Mouse (Mus musculus) MEL (cell line): ENCODE results near the gene Pias3. TPM values are rescaled to one million over a fixed set of nuclear protein-coding genes. Genes with fewer than 3 reads are reported as not detected.

Source experiments
- DNase-seq: peaks from one replicate; pipeline ENCODE4 v3.0.0; 2011; ENCODE audit warnings: low read depth, low spot score
- H3K27ac ChIP-seq: 2 replicates; pipeline ENCODE4 v1.5.1; 2012; ENCODE audit warnings: low read depth, mild to moderate bottlenecking, control low read depth, low read length, moderate library complexity; ENCODE audit not compliant: control insufficient read depth
- H3K27me3 ChIP-seq, 2 experiments: fragments of 150-350 bp in 1 of 2; sonication (generic) in 1 of 2; 2 replicates each; pipeline ENCODE4 v1.6.1; 2012; ENCODE audit warnings: low read length in 2 of 2, mild to moderate bottlenecking in 2 of 2, improper control_type of control experiment in 1 of 2, moderate library complexity in 1 of 2; ENCODE audit not compliant: insufficient read depth in 2 of 2, control insufficient read depth in 1 of 2
- H3K36me3 ChIP-seq, 2 experiments: 2 replicates each; pipeline ENCODE4 v1.6.1; 2012 to 2014; ENCODE audit warnings: low read length in 2 of 2, improper control_type of control experiment in 1 of 2, inconsistent platforms in 1 of 2, mild to moderate bottlenecking in 1 of 2; ENCODE audit not compliant: insufficient read depth in 2 of 2, control insufficient read depth in 1 of 2
- H3K4me1 ChIP-seq, 2 experiments: fragments of 150-350 bp in 1 of 2; sonication (generic) in 1 of 2; 2 replicates each; pipeline ENCODE4 v1.6.1; 2012; ENCODE audit warnings: low read length in 2 of 2, improper control_type of control experiment in 1 of 2, mild to moderate bottlenecking in 1 of 2; ENCODE audit not compliant: insufficient read depth in 2 of 2, control insufficient read depth in 1 of 2
- H3K4me3 ChIP-seq, 2 experiments: fragments of 150-350 bp in 1 of 2; sonication (generic) in 1 of 2; 2 replicates each; pipeline ENCODE4 v1.5.1; 2012; ENCODE audit warnings: low read depth in 2 of 2, low read length in 2 of 2, mild to moderate bottlenecking in 2 of 2, moderate library complexity in 2 of 2, control low read depth in 1 of 2, improper control_type of control experiment in 1 of 2; ENCODE audit not compliant: control insufficient read depth in 1 of 2, insufficient read depth in 1 of 2
- H3K79me2 ChIP-seq: 2 replicates; pipeline ENCODE4 v1.6.1; 2012; ENCODE audit warnings: mild to moderate bottlenecking, low read length, moderate library complexity; ENCODE audit not compliant: control insufficient read depth, poor library complexity, insufficient read depth
- H3K9ac ChIP-seq: 2 replicates; pipeline ENCODE4 v1.6.1; 2012; ENCODE audit warnings: low read depth, mild to moderate bottlenecking, control low read depth, low read length, moderate library complexity; ENCODE audit not compliant: control insufficient read depth, poor library complexity, severe bottlenecking
- H3K9me3 ChIP-seq: fragments of 150-350 bp; sonication (generic); replicated peaks from 2 replicates; pipeline ENCODE4 v1.6.1; 2012; ENCODE audit warnings: mild to moderate bottlenecking, low read length, improper control_type of control experiment, moderate library complexity; ENCODE audit not compliant: insufficient read depth
- CHD2 ChIP-seq: IDR thresholded peaks from 2 replicates; pipeline ENCODE4 v1.6.1; 2011; ENCODE audit warnings: low read length, improper control_type of control experiment
- CTCF ChIP-seq, 3 experiments: IDR thresholded peaks in 2 of 3; conservative IDR thresholded peaks in 1 of 3; 2 replicates each; pipeline ENCODE4 v1.5.1; 2011 to 2012; ENCODE audit warnings: low read length in 3 of 3, low read depth in 2 of 3, mild to moderate bottlenecking in 2 of 3, improper control_type of control experiment in 1 of 3, inconsistent platforms in 1 of 3, mixed read lengths in 1 of 3, moderate library complexity in 1 of 3; ENCODE audit not compliant: control insufficient read depth in 1 of 3, insufficient read depth in 1 of 3, poor library complexity in 1 of 3, severe bottlenecking in 1 of 3
- E2F4 ChIP-seq: IDR thresholded peaks from 2 replicates; pipeline ENCODE4 v1.6.1; 2011; ENCODE audit warnings: low read depth, low read length, improper control_type of control experiment, borderline replicate concordance
- ELF1 ChIP-seq: IDR thresholded peaks from 2 replicates; pipeline ENCODE4 v1.6.1; 2014; ENCODE audit warnings: low read depth, mild to moderate bottlenecking, inconsistent platforms, low read length, improper control_type of control experiment, moderate library complexity
- EP300 ChIP-seq, 2 experiments: IDR thresholded peaks; 2 replicates each; pipeline ENCODE4 v1.6.1; 2011; ENCODE audit warnings: improper control_type of control experiment in 2 of 2, low read length in 2 of 2, low read depth in 1 of 2, mild to moderate bottlenecking in 1 of 2
- ETS1 ChIP-seq: IDR thresholded peaks from 2 replicates; pipeline ENCODE4 v1.6.1; 2012; ENCODE audit warnings: low read depth, mild to moderate bottlenecking, inconsistent platforms, low read length, improper control_type of control experiment, moderate library complexity
- GATA1 ChIP-seq: IDR thresholded peaks from 2 replicates; pipeline ENCODE4 v1.6.1; 2011; ENCODE audit warnings: low read depth, low read length, improper control_type of control experiment
- HCFC1 ChIP-seq: IDR thresholded peaks from 2 replicates; pipeline ENCODE4 v1.6.1; 2012; ENCODE audit warnings: low read depth, mild to moderate bottlenecking, inconsistent platforms, low read length, improper control_type of control experiment, moderate library complexity
- KAT2A ChIP-seq: conservative IDR thresholded peaks from 2 replicates; pipeline ENCODE4 v1.6.1; 2012; ENCODE audit warnings: low read depth, low read length, improper control_type of control experiment, inconsistent platforms
- MAX ChIP-seq: IDR thresholded peaks from 2 replicates; pipeline ENCODE4 v1.6.1; 2011; ENCODE audit warnings: low read length, improper control_type of control experiment
- MAZ ChIP-seq: IDR thresholded peaks from 2 replicates; pipeline ENCODE4 v1.6.1; 2012; ENCODE audit warnings: low read depth, mild to moderate bottlenecking, inconsistent platforms, low read length, improper control_type of control experiment
- MXI1 ChIP-seq: IDR thresholded peaks from 2 replicates; pipeline ENCODE4 v1.6.1; 2011; ENCODE audit warnings: mild to moderate bottlenecking, low read depth, low read length, improper control_type of control experiment
- MYB ChIP-seq: IDR thresholded peaks from 2 replicates; pipeline ENCODE4 v1.6.1; 2011; ENCODE audit warnings: mild to moderate bottlenecking, low read depth, low read length, improper control_type of control experiment
- MYC ChIP-seq: IDR thresholded peaks from 2 replicates; pipeline ENCODE4 v1.6.1; 2011; ENCODE audit warnings: low read depth, mild to moderate bottlenecking, low read length, improper control_type of control experiment, moderate library complexity
- NELFE ChIP-seq: IDR thresholded peaks from 2 replicates; pipeline ENCODE4 v1.6.1; 2011; ENCODE audit warnings: low read depth, low read length, improper control_type of control experiment
- NRF1 ChIP-seq: IDR thresholded peaks from 2 replicates; pipeline ENCODE4 v1.6.1; 2014; ENCODE audit warnings: low read depth, mild to moderate bottlenecking, inconsistent platforms, low read length, improper control_type of control experiment, moderate library complexity; ENCODE audit not compliant: poor library complexity, insufficient read depth, severe bottlenecking
- POLR2A ChIP-seq, 2 experiments: IDR thresholded peaks; 2 replicates each; pipeline ENCODE4 v1.6.1; 2011 to 2012; ENCODE audit warnings: low read length in 2 of 2, mild to moderate bottlenecking in 2 of 2, control low read depth in 1 of 2, improper control_type of control experiment in 1 of 2, low read depth in 1 of 2, moderate library complexity in 1 of 2; ENCODE audit not compliant: control insufficient read depth in 1 of 2, insufficient read depth in 1 of 2, poor library complexity in 1 of 2
- POLR2AphosphoS2 ChIP-seq: IDR thresholded peaks from 2 replicates; pipeline ENCODE4 v1.6.1; 2011; ENCODE audit warnings: low read length, improper control_type of control experiment
- POLR2AphosphoS5 ChIP-seq: IDR thresholded peaks from 2 replicates; pipeline ENCODE4 v1.6.1; 2012; ENCODE audit warnings: low read depth, borderline replicate concordance, mild to moderate bottlenecking, inconsistent platforms, low read length, moderate library complexity, mixed read lengths
- RAD21 ChIP-seq: IDR thresholded peaks from 2 replicates; pipeline ENCODE4 v1.6.1; 2011; ENCODE audit warnings: mild to moderate bottlenecking, low read depth, low read length, improper control_type of control experiment
- RCOR1 ChIP-seq: IDR thresholded peaks from 2 replicates; pipeline ENCODE4 v1.6.1; 2012; ENCODE audit warnings: low read depth, mild to moderate bottlenecking, inconsistent platforms, low read length, improper control_type of control experiment
- SIN3A ChIP-seq: IDR thresholded peaks from 2 replicates; pipeline ENCODE4 v1.6.1; 2012; ENCODE audit warnings: low read length, improper control_type of control experiment, inconsistent platforms
- ZC3H11A ChIP-seq: IDR thresholded peaks from 2 replicates; pipeline ENCODE4 v1.6.1; 2012; ENCODE audit warnings: low read depth, mild to moderate bottlenecking, inconsistent platforms, low read length, improper control_type of control experiment
- ZKSCAN1 ChIP-seq: IDR thresholded peaks from 2 replicates; pipeline ENCODE4 v1.6.1; 2012; ENCODE audit warnings: low read depth, mild to moderate bottlenecking, inconsistent platforms, low read length, improper control_type of control experiment, moderate library complexity
- ZMIZ1 ChIP-seq: IDR thresholded peaks from 2 replicates; pipeline ENCODE4 v1.6.1; 2012; ENCODE audit warnings: low read depth, mild to moderate bottlenecking, inconsistent platforms, low read length, improper control_type of control experiment, moderate library complexity
- polyA plus RNA-seq, 2 experiments: library from polyadenylated mRNA; stranded (reverse) in 1 of 2; unstranded in 1 of 2; fragments of >175 nt in 1 of 2; fragments of >200 nt in 1 of 2; gene quantifications; 2 replicates each; pipeline versions ENCODE4 v1.2.1 to v1.2.4; 2012; ENCODE audit warnings: low replicate concordance in 2 of 2, low read depth in 1 of 2; ENCODE audit not compliant: insufficient read length in 2 of 2, insufficient read depth in 1 of 2, missing spikeins in 1 of 2
- total RNA-seq: library from RNA; depleted of rRNA; stranded (reverse); fragments of 300-350 nt; gene quantifications from 2 replicates; pipeline ENCODE4 v1.2.3, GENCODE M21; 2012

Gene Pias3
- total and polyA plus RNA-seq, 3 experiments, result 5.9 to 26.8 TPM; not detected in 1

DNA sequence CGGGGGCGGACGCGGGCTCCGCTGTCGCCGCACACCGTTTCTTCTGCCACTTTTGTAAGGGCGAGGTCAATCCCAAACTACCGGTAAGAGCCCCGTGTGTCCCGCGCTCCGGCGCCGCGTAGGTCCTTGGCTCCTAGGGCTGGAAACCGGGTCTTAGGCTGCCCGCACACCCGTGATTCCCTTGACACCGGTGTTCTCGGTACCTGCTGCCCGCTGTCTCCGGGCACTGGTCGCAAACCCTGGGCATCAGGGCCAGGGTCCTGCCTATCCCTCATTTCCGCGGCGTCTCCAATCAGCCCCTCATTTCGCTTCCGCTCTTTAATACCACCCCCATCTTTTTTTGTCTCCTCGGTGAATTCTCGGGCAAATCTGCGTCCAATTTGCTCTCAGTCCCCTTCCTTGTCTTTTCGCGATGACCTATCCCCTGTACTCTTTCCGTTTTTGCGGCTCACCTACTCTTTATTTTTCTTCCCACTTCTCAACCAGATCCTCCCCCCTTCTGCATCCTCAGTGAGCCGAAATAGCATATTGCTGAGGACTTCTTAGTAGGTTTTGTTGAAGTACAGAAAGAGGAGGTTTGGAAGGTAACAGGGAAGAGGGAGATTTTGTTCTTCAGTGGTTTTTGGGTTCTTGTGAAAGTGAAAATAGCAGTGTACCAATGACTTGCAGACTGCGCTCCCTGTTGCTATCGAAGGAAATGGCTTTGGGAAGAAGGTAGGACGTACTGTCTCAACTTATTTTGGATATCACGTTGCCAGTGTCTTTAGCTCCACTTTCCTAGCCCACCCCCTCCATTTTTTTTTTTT lies 31.8 kb downstream of the Pias3 start (continued):
- peak; percentile 45; the same call in 1 of the 2 replicates for TF ChIP-seq MAX
- 0 out of 4 replicates have a peak, but pooled peaks of 1 of the 2 experiments have one; percentile 34 for TF ChIP-seq POLR2A (IDR thresholded peaks at IDR 0.05; ENCODE audit: control insufficient read depth in 1 of 2, insufficient read depth in 1 of 2, low read depth in 1 of 2, low read length in 2 of 2, poor library complexity in 1 of 2)
- TF ChIP-seq MXI1, result peak; percentile 29; the same call in 1 of the 2 replicates
- TF ChIP-seq NRF1, result no peak
- TF ChIP-seq NELFE, result no peak
- TF ChIP-seq POLR2AphosphoS2, result no peak
- TF ChIP-seq CHD2, result no peak; the same call in 1 of the 2 replicates
- TF ChIP-seq RAD21, result no peak

DNA sequence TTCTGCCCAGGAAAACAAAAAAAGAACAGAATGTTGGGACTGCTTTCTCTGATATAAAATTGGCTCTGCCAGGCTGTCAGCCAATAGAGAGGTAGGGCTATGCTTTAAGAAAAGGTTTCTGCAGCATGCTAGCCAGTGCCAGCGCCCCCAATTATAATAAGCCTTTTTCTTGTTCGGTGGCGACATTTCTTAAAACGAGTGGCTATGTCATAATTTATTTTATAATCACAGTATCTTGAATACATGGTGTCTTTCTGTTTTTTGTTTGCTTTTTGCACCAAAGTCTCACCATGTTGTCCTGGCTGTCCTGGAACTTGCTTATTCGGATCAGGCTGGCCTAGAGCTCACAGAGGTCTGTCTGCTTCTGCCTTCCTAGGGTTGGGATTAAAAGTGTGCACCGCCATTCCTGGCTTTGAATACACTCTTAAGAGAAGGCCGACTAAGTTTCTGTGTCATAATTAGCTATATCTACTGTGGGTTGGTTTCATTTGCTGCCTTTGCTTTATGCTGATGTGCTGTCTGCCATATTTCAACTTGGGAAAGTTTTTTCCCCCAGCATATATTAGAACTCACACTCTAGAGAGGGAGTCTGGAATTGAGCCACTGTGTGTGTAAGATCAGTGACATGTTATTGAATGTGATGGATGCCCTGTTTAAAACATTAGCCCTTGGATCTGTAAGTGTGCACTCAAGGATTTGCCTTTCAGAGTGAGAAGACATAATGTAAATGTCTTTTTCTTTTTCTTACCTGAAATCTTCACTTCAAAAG lies 32.6 kb downstream of the Pias3 start:
- no peak for DNase-seq
- H3K9me3 ChIP-seq, result no peaks in the 10 kb centered on the region
- no peaks in the 10 kb centered on the region for H3K27me3 ChIP-seq
- H3K4me1 ChIP-seq, result peaks cover 5 to 19% of the 10 kb centered on the region in 2 experiments
- peak in 1 of 3 experiments; percentile 2; a peak in 1 of 6 replicates for TF ChIP-seq CTCF (IDR thresholded peaks at IDR 0.05 in 2 of 3, conservative IDR thresholded peaks at IDR 0.05 in 1 of 3; ENCODE audit: control insufficient read depth in 1 of 3, insufficient read depth in 1 of 3, low read depth in 2 of 3, low read length in 3 of 3, poor library complexity in 1 of 3, severe bottlenecking in 1 of 3)
- TF ChIP-seq ZC3H11A, result no peak
- TF ChIP-seq NRF1, result no peak
- TF ChIP-seq MXI1, result peak; percentile 65; the same call in 1 of the 2 replicates
- H3K9ac ChIP-seq, result peak overlapping the region; percentile 85
- H3K36me3 ChIP-seq, result peaks cover 0 to 22% of the 10 kb centered on the region in 2 experiments; a peak in 2 of 4 replicates
- peaks cover 57% of the 10 kb centered on the region for H3K79me2 ChIP-seq
- H3K27ac ChIP-seq, result peak overlapping the region; percentile 77
- peak overlapping the region; percentile 95 to 97 for H3K4me3 ChIP-seq

DNA sequence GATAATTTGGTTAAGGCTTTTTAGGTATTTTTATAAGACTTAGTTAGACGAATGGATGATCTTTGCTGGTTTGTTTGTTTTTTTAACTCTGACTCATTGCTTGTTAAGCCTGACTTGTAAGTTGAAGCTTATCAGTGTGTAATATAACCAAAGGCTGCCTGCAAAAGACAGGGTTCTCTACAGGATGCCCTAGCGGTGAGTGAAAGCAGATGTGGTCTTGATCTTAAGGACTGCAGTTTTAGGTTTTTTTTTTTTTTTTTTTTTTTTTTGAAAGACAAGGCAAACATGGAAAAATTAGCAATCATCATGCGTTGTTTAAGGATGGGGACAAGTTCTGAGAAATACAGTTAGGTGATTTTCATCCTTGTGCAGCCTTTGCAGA lies 33.2 kb downstream of the Pias3 start:
- Histone ChIP-seq H3K79me2 (peaks cover 57% of the 10 kb centered on the region), H3K36me3 (peaks cover 0 to 24% of the 10 kb centered on the region in 2 experiments; a peak in 2 of 4 replicates), H3K9me3 (no peaks in the 10 kb centered on the region), H3K27ac (no peak overlapping the region), H3K4me3 (peak overlapping the region in 1 of 2 experiments; percentile 97; a peak in 2 of 4 replicates), H3K27me3 (no peaks in the 10 kb centered on the region), H3K4me1 (peaks cover 5 to 19% of the 10 kb centered on the region in 2 experiments), H3K9ac (no peak overlapping the region; the same call in 1 of the 2 replicates)
- DNase-seq, result peak; percentile 95
- TF ChIP-seq ELF1, result no peak
- no peak for TF ChIP-seq KAT2A
- no peak for TF ChIP-seq MAX
- TF ChIP-seq SIN3A, result peak; percentile 94
- no peak for TF ChIP-seq MYC
- peak; percentile 56 to 77 for TF ChIP-seq EP300 (IDR thresholded peaks at IDR 0.05; ENCODE audit: low read depth in 1 of 2, low read length in 2 of 2)
- peak; percentile 74; the same call in 1 of the 2 replicates for TF ChIP-seq ZKSCAN1
- TF ChIP-seq HCFC1, result peak; percentile 59
- TF ChIP-seq MYB, result no peak
- no peak for TF ChIP-seq POLR2AphosphoS5
- TF ChIP-seq E2F4, result no peak
- TF ChIP-seq ETS1, result peak; percentile 72; the same call in 1 of the 2 replicates
- TF ChIP-seq CTCF (IDR thresholded peaks at IDR 0.05 in 2 of 3, conservative IDR thresholded peaks at IDR 0.05 in 1 of 3; ENCODE audit: control insufficient read depth in 1 of 3, insufficient read depth in 1 of 3, low read depth in 2 of 3, low read length in 3 of 3, poor library complexity in 1 of 3, severe bottlenecking in 1 of 3), result peak; percentile 22 to 68 (median 66); a peak in 5 of 6 replicates
- TF ChIP-seq CHD2, result no peak
- TF ChIP-seq GATA1, result peak; percentile 88
- no peak for TF ChIP-seq MAZ
- TF ChIP-seq ZMIZ1, result no peak
- TF ChIP-seq RCOR1, result peak; percentile 65
